ENCODE assay signal across 23 mouse cellular contexts in the genomic region with DNA sequence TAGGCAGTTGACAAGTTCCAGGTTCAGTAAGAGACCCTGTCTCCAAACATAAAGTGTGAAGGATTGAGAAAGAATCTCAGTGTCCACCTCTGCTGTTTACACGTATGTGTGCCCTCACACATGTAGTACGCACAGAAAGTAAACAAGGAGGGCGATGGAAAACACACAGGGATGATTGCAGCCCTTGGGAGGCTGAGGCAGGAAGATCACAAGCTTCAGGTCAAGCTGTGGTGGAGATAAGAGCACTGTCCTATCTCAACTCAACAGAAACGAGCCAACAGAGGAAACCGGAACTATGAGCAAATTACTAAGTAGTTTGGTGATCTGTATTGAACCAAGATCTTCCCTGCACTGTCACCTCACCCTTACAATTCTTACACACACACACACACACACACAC. TPM values are rescaled to one million over a fixed set of nuclear protein-coding genes. Genes with fewer than 3 reads are reported as not detected.
DNase-seq lines count a peak whose midpoint lies in the region; ATAC-seq lines count a peak whose summit lies in the region.
"Had no signal": no experiment of that assay in that cellular context is flagged by ENCODE, and none has a peak within 500 bp of the region (broad histone marks: within the 10 kb centered on the region; RNA-seq: fewer than 3 reads in every experiment).

No protein-coding gene starts in this region.

- H3K36me3 ChIP-seq in liver, embryonic 13.5 days: no peaks in the 10 kb centered on the region
- H3K36me3 ChIP-seq: embryonic facial prominence, embryonic 15.5 days; forebrain, embryonic 10.5 days; forebrain, embryonic 15.5 days; heart, embryonic 15.5 days; hindbrain, embryonic 10.5 days; hindbrain, embryonic 15.5 days had no signal

- intact Hi-C loops in heart, postnatal 36 days (cut with DNase I): no loop called here

- H3K4me1 ChIP-seq in liver, embryonic 13.5 days (replicated peaks): peaks cover 3% of the 10 kb centered on the region; the same call in 1 of the 2 replicates
- H3K4me1 ChIP-seq: embryonic facial prominence, embryonic 15.5 days; forebrain, embryonic 10.5 days; forebrain, embryonic 15.5 days; heart, embryonic 15.5 days; hindbrain, embryonic 10.5 days; hindbrain, embryonic 15.5 days had no signal

- peak; percentile 11 for DNase-seq in heart, adult 11 months
- no peak for DNase-seq in heart, postnatal 36 days
- peak; percentile 29 for DNase-seq in 416B (ENCODE audit: low read depth)
- peak; percentile 1 for DNase-seq in c-Kit-positive CD71-positive TER-119-negative erythroid progenitor cells, embryonic 14.5 days (ENCODE audit: low read depth)
- DNase-seq in liver, embryonic 13.5 days: peak; percentile 53
- no peak for DNase-seq in adrenal gland, postnatal 14 days
- DNase-seq in kidney, postnatal 4 days: no peak
- DNase-seq: gastrocnemius, postnatal 10 days; heart, adult 2 months; heart, postnatal 14 days had no signal

- no peak overlapping the region for H3K9ac ChIP-seq in liver, embryonic 13.5 days
- H3K9ac ChIP-seq: embryonic facial prominence, embryonic 15.5 days; forebrain, embryonic 15.5 days; heart, embryonic 15.5 days; hindbrain, embryonic 15.5 days had no signal

- no peaks in the 10 kb centered on the region for H3K27me3 ChIP-seq in liver, embryonic 13.5 days
- H3K27me3 ChIP-seq: embryonic facial prominence, embryonic 15.5 days; forebrain, embryonic 15.5 days; heart, embryonic 15.5 days; hindbrain, embryonic 15.5 days had no signal

- no peak overlapping the region for H3K4me2 ChIP-seq in liver, embryonic 13.5 days
- H3K4me2 ChIP-seq: embryonic facial prominence, embryonic 15.5 days; forebrain, embryonic 15.5 days; heart, embryonic 11.5 days; heart, embryonic 15.5 days; hindbrain, embryonic 15.5 days had no signal

- peak; percentile 79 for ATAC-seq in liver, embryonic 13.5 days (ENCODE audit: low read depth)
- ATAC-seq: forebrain, embryonic 15.5 days had no signal

- no peak overlapping the region for H3K27ac ChIP-seq in liver, embryonic 13.5 days
- H3K27ac ChIP-seq: embryonic facial prominence, embryonic 15.5 days; forebrain, embryonic 10.5 days; forebrain, embryonic 15.5 days; heart, adult 2 months; heart, embryonic 15.5 days; hindbrain, embryonic 10.5 days; hindbrain, embryonic 15.5 days had no signal

- 41% methylated on average over 5 of the region's 5 CpGs for WGBS in liver, embryonic 13.5 days (ENCODE audit: insufficient replicate concordance)

- H3K4me3 ChIP-seq in liver, embryonic 13.5 days (replicated peaks): no peak overlapping the region
- H3K4me3 ChIP-seq: embryonic facial prominence, embryonic 15.5 days; erythroblast, embryonic 14.5 days; forebrain, embryonic 10.5 days; forebrain, embryonic 15.5 days; heart, adult 2 months; heart, embryonic 15.5 days; hindbrain, embryonic 10.5 days; hindbrain, embryonic 15.5 days had no signal

- no peaks in the 10 kb centered on the region for H3K9me3 ChIP-seq in liver, embryonic 13.5 days (replicated peaks)
- H3K9me3 ChIP-seq: embryonic facial prominence, embryonic 15.5 days; forebrain, embryonic 10.5 days; forebrain, embryonic 15.5 days; heart, embryonic 15.5 days; hindbrain, embryonic 10.5 days; hindbrain, embryonic 15.5 days had no signal

RNA-seq across cellular contexts. Expression of gene Mnx1, which starts 38.2 kb away (rescaled TPM):
- total RNA-seq in heart, postnatal 36 days (2021): not detected
- not detected in 2 replicates for polyA plus RNA-seq in liver, embryonic 13.5 days (2015; fragmentation: Nextera tagmentation; extraction: Ambion mirVana)
- total RNA-seq in adrenal gland, postnatal 14 days (2021): not detected in 2 replicates
- total RNA-seq: adrenal gland, postnatal 10 days; gastrocnemius, postnatal 10 days; gastrocnemius, postnatal 4 days; heart, adult 2 months; heart, postnatal 14 days had no signal
- polyA plus RNA-seq: C2C12; cerebellum, adult 2 months; embryonic facial prominence, embryonic 11.5 days; erythroblast, embryonic 14.5 days; forebrain, embryonic 10.5 days; forebrain, embryonic 15.5 days; heart, adult 2 months; heart, embryonic 11.5 days; heart, embryonic 15.5 days had no signal

RNA-seq across cellular contexts. Expression of gene Ube3c, which starts 52.6 kb away (rescaled TPM):
- total RNA-seq in heart, postnatal 36 days (2021): 10 to 100 TPM; 37.1 to 40.1 TPM
- polyA plus RNA-seq in liver, embryonic 13.5 days (2015; fragmentation: Nextera tagmentation; extraction: Ambion mirVana): 12.9 and 13.4 TPM in 2 replicates
- total RNA-seq in adrenal gland, postnatal 14 days (2021): 48.1 and 50.0 TPM in 2 replicates

Comparison
In these comparisons a context has a peak if more than half of its experiments do, and no peak if none do; other contexts are left out.
1. DNase-seq: peak in heart, adult 11 months (single experiment), 416B (single experiment), c-Kit-positive CD71-positive TER-119-negative erythroid progenitor cells, embryonic 14.5 days (single experiment) and liver, embryonic 13.5 days (single experiment); none in heart, postnatal 36 days (0 of 2), adrenal gland, postnatal 14 days (single experiment) and kidney, postnatal 4 days (0 of 2).